Mouse (Mus musculus) layer of hippocampus, postnatal 25 days (tissue): Measurements from ENCODE around the gene Plpp4. TPM values are rescaled to one million over a fixed set of nuclear protein-coding genes. Genes with fewer than 3 reads are reported as not detected.

Experiments
- DNase-seq, 2 experiments: peaks; one replicate each; pipeline ENCODE4 v3.0.0; 2022; ENCODE audit warnings: mixed read lengths in 2 of 2, low spot score in 1 of 2; ENCODE audit errors: extremely low spot score in 1 of 2
- total RNA-seq, 2 experiments: library from RNA; stranded (reverse); gene quantifications; 2 replicates each; pipeline ENCODE4 v1.2.3; 2021

Gene Plpp4
- total RNA-seq: 10 to 100 TPM; 12.1 to 12.3 TPM

DNA sequence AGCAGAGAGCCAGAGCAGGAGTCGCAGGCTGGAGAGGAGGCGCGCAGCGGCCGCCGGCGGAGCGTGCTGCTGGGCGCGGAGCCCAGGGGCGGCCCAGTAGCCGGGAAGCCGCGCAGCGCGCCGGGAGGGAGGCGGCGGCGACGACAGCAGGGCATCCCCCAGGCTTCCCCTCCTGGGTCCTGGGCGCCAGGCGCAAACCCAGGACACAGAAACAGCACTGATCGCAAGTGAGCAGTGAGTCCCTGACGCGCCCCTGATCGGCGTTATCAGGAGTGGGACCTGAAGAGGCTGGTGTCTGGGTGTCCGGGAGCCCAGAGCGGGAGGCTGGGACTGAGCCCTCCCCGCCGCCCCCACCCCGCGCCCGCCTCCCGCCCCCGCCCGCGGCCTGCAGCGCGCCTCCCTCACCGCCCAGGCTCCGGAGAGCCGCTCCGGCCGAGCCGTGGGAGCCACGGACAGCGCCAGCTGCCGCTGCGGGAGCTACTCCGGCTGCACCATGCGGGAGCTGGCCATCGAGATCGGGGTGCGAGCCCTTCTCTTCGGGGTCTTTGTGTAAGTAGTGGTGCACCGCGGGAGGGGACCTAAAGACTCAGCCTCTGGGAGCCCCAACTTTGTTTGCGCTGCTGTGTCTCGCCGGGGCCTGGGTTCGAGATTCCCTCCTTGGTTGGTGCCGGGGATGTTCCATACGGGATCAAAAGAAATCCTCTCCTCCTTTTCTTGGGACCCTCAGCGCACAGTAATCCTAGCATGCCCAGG is at the start of gene Plpp4:
Gene Plpp4 (plus strand): TSS at position 411 of the 753 bp plus-strand sequence.
- peak; percentile 37 to 45 for DNase-seq

DNA sequence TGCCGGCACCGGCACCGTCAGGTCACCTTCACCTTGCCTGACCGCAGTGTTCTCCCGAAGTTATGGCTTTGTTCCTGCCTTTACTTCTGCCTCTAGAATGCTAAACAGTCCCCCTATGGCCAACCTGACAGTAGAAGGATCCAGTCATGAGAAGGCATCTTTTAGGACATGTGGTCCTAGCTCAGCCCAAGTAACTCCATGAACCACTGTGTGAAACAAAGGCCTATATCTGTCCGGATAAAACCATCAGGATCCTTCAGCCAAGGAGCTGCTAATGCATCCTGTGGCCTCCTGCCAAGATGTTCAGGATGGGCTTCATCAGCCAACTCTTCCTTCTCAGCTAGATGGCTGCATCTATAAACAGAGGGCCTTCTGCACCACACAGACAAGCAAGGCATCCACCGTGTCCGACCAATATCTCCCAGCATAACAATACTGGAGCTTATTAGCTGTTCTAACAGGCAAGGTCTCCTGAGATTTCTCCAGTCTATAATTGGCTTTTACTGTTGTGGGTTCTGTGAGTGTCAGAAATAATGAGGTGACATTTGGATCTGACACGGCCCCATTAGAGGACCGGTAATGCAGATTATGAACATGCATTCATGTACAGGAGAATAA is 40.8 kb upstream of the Plpp4 start:
- no peak for DNase-seq

DNA sequence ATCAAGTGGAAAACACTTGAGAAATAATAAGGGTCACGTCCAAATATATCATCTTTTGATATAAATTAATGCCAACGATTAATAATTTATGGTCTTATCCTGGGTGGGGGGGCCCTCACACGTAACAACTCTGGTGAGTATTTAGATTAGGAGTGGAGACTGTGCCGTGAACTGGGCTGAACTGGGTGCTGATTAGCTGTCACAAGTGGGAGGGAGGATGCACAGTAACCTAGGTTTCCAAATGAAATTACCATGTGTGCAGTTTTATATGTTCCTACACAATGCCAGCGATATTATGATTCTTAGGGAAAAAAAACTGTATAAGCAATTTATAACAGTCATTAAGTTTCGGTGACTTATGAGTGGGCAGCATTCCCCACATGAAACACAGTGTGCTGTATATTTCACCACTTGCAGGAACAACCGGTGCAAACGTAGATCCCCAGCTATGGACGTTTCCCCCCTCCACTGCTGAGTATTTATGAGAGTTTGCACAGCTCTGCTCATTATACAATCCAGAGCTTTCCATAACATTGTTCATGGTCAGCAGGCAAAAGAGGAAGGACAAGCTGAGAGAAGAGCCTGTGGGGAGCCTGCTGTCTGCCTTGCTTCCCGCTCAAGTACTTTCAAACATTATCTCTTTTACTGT is 40.2 kb upstream of the Plpp4 start:
- DNase-seq: no peak

DNA sequence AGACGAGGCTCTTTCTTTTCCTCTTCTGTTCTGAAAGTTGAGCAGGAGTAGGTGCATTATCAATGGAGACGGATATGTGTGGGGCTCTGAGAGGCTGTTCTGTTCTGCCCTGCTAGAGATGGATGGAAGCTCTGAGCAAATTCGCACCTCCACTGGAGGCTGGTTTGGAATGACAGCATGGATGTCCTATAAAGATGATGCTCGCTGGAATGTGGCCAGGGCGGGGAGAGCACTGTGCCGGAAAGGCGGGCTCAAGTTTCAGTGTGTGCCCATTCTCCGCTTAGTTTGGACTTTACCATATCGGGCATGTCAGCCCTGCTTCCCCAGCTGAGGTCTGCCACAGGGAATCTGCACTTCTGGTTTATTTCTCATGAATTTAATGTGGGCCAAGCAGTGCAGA is 35.9 kb upstream of the Plpp4 start:
- DNase-seq: no peak

DNA sequence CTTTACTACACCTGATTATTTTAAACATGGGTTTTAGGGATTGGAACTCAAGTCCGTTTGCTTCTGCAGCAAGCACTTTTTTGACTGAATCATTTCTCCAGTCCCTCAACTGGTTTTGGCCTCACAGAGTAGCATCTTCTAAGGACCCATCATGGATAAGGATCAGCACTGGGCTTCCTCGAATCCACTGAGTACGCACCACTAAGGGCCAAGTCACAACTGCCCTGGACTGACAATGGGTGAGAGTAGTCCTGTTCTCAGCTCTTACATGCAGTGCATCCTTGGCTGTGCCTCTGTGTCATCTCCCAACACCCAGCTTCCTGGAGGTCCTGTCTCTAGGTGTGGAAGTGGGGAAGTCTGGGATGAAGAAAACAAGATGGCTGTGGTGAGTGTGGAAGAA is 35.2 kb upstream of the Plpp4 start:
- DNase-seq: no peak

DNA sequence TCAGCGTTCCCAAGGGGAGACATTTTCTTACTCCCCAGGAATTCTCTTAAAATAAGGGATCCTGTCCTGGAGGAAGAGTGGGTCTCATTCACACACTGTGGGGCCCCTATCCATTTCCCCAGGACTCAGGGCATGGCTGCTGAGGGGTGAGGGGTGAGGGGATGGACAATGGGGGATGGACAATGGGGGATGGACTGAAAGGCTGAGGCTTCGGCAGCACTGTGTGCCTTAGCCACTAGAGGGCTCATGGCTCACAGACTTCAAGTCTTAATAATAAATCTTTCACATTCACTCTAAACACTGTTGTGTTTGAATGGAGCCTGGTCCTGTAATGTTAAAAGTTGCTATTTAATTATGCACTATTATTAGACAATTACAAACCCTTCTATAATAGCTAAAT is 21.4 kb upstream of the Plpp4 start:
- peak in 1 of 2 experiments; percentile 50 for DNase-seq

DNA sequence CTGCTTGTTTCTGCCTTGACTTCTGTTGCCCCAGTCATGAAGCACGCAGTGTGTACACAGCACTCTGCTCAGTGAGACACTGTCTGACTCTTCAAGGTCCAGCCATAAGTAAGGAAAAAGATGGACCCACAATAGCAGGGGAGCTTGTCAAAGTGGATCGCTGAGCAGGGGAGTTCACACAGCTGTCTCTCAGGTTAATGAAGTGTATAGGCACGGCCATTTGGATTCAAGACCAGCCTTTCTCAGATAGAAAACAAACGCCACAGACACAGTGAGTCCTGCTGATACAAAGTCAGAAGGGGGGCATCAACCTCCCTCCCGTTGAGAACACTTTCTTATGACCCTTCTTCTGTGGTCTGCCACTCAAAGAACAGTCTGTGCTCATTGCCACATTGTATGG is 20.8 kb upstream of the Plpp4 start:
- DNase-seq: no peak

DNA sequence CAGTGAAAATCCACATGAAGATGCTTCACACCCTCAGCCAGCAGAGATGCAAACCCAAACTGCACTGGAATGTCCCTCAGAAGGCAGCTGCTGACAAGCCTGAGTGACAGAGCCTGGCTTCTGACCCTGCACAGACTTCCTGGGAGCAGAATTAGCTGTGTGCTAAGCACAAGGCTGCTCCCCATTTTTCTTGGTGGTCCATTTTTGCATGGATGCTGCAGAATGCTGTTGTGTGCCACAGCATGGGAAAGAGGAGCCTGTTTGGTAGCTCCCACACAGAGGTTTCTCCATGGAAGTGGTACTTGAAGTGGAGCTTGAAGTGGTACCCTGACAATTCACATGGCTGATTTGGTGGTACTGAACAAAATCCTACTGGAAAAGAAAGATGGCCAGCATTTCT is 5.8 kb upstream of the Plpp4 start:
- DNase-seq: no peak

DNA sequence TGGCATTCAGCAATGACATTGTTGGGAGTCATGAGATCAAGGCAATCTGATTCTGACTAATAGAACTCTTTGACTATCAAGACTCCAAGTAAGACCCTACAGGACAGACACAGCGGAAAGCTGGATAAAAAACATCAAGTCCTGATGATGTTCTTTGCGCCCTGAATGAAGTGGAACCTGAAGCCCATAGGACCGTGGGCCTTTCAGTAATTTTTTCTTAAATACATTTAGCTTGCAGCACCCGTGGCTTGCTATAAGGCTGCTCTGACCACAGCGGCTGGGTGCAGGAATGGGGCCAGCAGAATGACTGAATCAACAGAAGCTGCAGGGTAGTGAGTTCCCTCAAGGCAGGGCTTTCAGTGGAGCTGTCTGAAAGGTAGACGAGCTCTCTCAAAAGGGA is 3.4 kb upstream of the Plpp4 start:
- DNase-seq: no peak

DNA sequence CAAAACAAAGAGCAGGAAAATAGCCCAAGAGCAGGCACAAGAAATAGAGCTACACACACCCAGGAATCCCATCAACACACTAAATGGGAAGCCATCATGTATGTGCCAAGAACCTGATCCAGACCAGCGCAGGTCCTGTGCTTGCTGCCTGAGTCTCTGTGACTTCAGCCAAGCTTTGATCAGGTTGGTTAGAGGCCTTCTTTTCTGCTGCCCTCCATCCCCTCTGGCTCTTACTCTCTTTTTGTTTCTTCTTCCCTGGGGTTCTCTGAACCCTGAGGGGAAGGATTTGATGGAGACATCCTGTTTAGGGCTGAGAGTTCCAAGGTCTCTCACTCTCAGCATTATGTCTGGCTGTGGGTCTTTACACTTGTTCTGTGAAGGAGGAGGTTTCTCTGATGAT is 2.7 kb upstream of the Plpp4 start:
- DNase-seq: no peak

DNA sequence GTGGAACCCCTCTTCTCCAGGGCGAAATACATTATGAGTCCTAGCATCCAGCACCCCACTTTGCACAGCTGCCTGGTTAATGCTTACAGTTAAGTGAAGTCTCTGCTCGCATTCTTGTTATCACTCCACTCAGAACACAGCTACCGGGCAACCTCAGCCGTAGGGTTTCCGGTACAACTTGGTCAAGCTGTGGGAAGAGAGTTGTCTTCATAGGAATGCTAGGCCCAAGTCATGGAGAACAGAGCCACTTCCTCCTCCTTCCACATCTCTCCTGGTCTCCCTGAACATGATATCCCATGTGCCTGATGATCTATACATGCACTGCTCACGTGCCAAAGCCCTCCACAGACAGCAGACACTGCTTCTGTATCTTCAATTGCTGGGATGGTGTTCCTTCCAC is 1.4 kb upstream of the Plpp4 start:
- DNase-seq: no peak

DNA sequence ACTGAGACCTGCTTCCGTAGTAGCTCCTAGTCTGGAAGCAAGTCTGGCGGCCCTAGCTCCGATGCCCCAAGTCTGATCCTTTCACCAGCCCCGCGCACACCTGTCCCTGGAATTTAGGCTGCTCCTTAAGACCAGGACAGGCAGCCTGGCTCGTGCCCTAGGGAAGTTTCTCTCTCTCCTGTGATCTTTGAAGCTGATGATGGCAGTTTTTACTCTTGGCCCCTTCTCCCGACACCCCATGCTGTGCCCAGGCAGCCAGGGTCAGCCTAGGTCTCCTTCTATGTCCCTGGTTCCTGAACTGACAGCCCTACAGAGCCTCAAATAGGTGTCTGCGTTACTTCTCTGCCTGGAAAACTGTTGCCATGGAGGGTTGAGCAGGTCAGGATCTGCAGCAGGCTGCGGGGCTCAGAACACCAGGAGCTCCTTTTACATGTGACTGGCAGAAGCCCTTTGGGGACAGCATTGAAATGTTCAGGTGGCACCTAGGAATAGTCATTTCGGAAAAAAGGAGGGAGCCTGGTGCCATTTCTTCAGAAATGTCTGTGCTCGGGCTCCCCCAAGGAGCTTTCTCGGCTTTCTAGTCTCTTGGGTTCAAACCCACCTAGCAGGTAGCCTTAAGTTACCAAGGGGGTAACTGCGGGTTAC is 665 bp downstream of the Plpp4 start:
- DNase-seq: no peak

DNA sequence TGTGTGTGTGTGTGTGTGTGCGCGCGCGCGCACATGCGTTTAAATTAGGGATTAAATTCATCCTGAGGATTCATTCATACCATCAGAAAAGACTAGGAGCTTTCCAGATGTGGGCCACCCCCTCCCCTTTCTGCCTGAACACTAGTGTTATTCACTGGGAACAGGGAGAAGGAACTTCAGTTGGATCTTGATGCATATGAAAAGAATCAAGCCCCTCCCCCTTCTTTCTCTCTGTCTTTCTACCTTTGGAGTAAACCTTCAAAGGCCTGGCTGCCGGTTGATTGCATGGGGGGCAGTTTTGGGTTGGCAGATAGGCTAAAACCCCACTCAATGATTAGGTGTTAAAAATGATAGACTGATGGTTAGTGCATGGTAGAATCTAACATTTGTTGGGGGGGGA is 1.5 kb downstream of the Plpp4 start:
- DNase-seq: no peak

DNA sequence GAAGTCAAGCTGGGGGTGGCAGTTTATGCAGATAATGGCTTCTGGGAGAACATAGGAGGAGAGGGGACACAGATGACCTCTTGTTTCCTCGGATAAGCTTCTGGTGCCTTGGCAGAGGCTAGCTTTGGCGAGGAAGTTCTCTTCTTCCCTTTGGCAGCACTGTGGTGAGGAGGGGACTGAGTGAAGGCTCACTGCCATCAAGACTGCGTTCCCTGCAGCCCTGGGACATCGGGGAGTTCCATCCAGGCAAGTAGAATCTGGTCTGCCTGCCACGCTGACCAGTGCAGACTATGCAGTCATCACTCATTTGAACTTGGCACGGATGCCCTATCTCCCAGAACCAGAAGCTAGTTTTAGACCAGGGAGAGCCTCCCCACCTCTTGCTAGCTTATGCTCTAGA is 2.4 kb downstream of the Plpp4 start:
- DNase-seq: no peak

DNA sequence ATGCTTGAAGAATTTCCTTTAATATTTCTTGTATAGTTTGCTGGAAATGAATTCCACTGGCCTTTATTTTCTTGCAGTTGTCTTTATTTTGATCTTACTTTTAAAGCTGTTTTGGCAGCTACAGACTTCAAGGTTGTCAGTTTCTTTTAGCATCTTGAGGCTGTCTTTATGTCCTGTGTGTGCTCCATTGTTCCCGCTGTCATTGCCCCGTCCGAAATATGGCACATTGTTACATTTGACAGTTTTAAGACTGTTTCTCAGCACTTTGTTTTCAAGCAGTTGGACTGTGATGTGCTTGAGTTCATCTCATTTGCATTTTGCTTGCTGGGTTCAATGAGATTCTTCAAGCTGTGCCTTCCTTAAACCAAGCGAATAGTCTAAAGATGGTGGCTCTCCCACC is 17.0 kb downstream of the Plpp4 start:
- no peak for DNase-seq

DNA sequence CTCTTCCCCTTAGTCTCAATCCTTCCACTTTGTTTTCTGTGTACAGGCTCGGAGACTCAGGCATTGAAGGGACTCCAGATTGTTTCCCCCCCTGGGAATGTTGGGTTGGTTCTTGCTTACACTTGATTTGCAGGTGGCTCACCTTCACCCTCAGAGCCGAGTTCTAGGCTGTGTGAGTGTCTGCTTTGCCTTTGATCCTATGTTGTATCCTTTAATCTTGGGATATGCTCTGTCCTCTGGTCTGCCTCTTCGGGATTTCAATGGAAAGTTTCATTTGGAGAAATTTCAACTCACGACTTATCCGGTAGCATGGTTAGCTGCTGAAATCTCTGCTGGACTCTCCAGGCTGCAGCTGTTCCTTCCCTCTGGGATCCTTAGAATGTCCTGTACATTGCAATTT is 17.9 kb downstream of the Plpp4 start:
- no peak for DNase-seq

DNA sequence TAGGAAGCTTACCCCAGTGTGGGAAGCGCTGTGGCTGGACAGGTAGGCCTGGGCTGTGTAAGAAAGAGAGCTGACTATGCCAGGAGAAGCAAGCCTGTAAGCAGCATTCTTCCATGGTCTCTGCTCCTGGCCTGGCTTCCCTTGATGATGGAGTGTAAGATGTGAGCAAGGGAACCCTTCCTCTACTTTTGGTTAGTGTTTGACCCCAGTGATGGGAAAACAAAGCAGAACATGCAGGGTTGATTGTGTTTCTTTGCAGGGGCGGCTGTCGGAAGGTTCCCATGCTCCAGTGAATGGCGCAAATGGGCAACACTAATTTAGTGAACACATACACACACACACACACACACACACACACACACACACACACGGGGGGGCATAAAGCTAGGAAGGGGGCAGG is 20.9 kb downstream of the Plpp4 start:
- DNase-seq: no peak

DNA sequence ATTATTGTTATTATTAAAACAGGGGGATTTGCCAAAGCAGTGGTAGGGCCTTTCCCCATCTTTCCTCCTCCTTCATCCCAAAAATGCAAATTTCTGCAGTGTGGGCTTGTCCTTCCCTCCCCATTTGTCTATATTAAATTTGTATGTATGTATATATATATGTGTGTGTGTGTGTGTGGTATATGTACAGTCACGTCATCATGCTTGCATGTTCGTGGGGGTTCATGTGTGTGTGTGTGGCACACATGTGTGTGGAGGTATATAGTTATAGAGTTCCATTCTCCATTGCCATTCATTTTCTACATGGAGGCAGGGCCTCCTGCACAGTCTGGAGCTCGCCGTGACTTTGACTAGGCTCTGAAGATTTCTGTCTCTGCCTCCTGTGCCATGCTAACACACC is 22.0 kb downstream of the Plpp4 start:
- DNase-seq: no peak

DNA sequence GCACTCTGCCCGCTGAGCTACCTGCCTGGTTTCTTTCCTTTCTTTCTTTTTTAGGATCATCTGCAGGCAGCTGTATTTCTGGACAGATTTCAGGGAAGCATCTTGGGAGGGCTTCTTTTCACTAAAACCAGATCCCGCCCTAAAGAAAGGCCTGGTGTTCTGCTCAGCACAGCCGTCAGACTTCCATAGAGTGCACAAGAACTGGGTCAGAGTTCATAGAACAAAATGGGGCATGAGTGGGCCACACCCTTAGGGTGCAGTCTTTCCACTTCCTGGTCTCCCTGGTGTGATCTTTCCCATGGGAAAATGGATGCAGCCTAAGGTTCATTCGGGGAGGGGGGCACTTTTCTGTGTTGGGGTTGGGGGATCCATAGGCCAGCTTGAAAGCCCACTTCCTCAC is 22.4 kb downstream of the Plpp4 start:
- no peak for DNase-seq

DNA sequence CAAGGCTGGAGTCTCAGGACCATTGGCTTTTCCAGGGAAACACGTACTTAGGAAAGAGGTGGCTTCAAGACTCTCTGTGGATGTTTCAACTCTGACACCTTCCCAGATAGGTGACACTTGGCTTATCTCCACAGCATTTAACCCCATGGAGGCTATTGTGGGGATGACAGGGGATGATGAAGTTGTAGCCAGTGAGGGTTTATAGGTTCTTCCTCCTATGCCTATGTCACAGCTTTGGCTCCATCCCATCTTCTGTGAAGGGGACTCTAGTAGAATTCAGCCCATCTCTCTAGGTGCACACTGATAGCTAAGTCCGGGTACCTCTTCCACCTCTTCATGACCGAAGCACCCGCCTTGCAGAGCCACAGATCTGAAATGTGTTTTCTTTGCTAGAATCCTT is 25.1 kb downstream of the Plpp4 start:
- DNase-seq: no peak

DNA sequence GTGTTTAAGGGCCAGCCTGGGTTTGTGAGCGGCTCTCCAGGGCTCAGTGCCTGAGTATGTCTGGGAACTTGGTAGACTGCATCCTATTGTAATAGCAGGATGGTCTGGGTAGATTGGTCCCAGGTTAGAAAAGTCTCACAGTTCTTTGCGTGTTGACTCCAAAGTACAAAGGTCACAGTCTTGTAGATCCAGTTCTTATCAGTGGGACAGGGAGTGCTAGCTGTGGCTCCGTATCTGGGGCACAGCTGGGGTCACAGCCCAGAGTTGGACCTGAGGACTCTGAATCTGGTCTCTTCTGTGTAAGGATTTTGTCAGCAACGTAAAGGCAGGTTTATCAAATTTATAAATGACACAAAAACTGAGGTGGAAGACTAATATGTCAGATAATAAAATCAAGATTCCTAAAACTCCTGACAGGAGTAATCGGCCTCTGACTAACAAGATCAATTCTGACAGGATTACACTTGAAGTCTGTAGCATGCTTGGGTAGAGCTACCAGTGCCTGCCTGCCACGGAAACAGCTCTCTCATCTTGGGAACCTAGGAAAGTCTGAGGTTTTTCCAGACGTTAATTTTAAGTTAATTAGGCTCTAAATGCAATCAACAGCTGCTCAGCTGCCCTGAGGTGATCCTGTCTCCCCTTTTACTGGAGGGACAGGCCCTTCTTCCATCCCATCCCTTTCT is 28.5 kb downstream of the Plpp4 start:
- DNase-seq: no peak
